Mouse (Mus musculus): ENCODE data around the gene Kdelc2. TPM values are rescaled to one million over a fixed set of nuclear protein-coding genes. Genes with fewer than 3 reads are reported as not detected.

Gene Kdelc2
- polyA plus RNA-seq, 1 experiment, result 3.8 TPM

DNA sequence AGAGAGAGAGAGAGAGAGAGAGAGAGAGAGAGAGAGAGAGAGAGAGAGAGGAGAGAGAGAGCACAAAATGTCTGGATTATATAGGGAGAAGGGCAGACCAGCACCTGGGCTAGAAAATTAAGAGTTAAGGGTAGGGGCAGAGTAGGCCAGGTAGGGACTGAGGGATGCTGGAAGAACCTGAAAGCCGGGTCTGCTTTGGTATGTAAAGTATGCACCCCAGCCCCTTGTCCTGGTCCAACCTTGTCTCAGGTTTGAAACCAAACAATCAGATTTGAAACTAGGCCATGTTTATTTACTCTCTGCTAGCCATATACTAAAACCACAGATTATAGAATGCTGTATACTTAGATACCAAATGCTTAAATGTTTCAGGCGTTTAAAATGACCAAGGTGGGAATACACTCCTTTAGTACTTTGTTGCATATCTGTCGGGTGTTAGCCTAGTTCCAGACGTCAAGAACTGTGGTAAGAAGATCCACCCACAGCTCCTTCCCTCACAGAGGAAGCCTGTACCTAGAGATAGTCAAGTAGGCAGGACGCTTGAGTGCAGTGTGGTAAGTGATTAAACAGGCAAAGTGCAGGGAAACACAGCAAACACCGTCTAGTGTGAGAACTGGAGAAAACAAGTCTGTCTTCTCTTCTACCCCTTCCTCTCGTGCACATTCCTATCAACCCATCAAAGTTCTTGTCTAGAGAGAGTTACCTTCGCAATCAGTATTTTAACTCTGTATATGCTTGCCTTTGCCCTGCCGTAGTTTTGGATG lies 38.5 kb downstream of the Kdelc2 start:
- no peak for TF ChIP-seq CTCF (IDR thresholded peaks at IDR 0.05; ENCODE audit: extremely low read depth, insufficient read depth, low read length)
- TF ChIP-seq POLR2A (IDR thresholded peaks at IDR 0.05; ENCODE audit: extremely low read depth, insufficient read depth, low read length), result no peak
- H3K4me3 ChIP-seq (ENCODE audit: insufficient read depth, low read length), result no peak overlapping the region
- no peaks in the 10 kb centered on the region for H3K4me1 ChIP-seq (ENCODE audit: control insufficient read depth, insufficient read depth, low read length)
- H3K27ac ChIP-seq (ENCODE audit: insufficient read depth, low read length), result no peak overlapping the region

DNA sequence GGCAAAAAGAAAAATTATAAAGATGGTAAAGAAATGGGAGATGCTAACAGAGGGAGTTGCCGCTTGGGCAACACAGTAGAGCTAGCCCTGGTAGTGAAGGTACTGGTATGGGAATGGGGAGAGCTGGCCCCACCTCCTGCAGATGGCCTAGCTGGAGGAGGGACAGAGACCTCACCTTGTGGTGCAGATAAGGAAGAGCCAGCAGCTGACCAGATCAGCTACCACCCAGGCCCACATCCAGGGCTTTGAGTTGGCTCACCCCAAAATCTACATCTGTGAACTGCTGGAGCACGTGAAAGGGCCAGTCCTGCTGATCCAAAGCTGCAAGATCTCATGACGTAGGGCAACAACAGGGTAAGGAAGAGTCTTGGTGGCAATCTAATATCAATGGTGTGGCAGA lies 42.9 kb downstream of the Kdelc2 start:
- no peak for TF ChIP-seq CTCF (IDR thresholded peaks at IDR 0.05; ENCODE audit: extremely low read depth, insufficient read depth, low read length)
- no peak for TF ChIP-seq POLR2A (IDR thresholded peaks at IDR 0.05; ENCODE audit: extremely low read depth, insufficient read depth, low read length)
- H3K27ac ChIP-seq (ENCODE audit: insufficient read depth, low read length), result no peak overlapping the region
- no peak overlapping the region for H3K4me3 ChIP-seq (ENCODE audit: insufficient read depth, low read length)
- H3K4me1 ChIP-seq (ENCODE audit: control insufficient read depth, insufficient read depth, low read length), result no peaks in the 10 kb centered on the region

DNA sequence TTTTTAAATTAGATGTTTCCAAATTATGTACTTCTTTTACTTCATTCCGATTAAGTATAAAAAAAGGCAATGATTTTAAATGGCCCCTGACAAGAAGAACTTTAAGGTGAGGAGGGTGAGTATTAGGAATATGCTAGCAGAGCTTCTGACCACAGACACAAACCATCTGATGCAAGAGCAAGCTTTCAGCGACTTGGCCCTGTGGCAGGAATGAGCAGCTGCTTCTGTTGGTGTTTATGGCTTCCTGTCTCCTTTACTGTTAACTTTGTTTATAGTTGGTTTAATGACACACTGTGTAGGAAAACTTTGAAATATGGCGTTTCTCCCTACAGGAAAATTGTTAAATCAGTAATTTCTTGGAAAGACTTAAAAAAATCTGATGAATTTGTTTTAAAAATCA lies 43.8 kb downstream of the Kdelc2 start:
- no peaks in the 10 kb centered on the region for H3K4me1 ChIP-seq (ENCODE audit: control insufficient read depth, insufficient read depth, low read length)
- TF ChIP-seq POLR2A (IDR thresholded peaks at IDR 0.05; ENCODE audit: extremely low read depth, insufficient read depth, low read length) (no peak), CTCF (IDR thresholded peaks at IDR 0.05; ENCODE audit: extremely low read depth, insufficient read depth, low read length) (no peak)
- H3K4me3 ChIP-seq (ENCODE audit: insufficient read depth, low read length), result no peak overlapping the region
- no peak overlapping the region for H3K27ac ChIP-seq (ENCODE audit: insufficient read depth, low read length)

DNA sequence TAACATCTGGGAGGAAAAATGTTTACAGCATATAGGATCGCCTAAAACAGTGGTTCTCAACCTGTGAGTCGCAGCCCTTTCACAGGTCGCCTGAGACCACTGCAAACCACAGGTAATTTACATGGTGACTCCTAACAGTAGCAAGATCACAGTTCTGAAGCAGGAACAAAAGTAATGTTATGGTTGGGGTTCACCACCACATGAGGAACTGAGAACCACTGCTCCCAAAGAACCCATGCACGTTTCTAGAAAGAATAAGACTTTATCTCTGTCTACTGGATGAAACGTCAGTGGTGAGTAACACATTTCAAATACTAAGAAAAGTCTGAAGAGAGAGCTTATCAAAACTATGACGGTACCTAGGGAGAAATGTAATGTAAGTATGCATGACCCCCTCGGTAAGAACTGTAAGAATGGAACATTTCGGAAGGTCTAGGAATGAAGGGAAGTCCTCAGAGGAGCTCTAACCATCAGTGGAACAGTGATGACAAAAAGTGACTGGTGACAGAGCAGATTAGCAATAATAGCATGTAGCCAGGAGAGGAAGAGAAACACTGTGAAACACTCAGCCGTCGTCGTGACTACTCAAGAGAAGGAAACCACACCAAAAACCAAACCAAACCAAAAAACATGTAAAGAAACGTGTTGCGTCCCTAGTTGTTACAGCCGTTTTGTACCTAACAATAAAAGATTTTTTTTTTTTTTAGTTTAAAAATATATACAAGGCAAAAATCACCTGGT lies 52.2 kb downstream of the Kdelc2 start:
- TF ChIP-seq POLR2A (IDR thresholded peaks at IDR 0.05; ENCODE audit: extremely low read depth, insufficient read depth, low read length), result no peak
- no peak for TF ChIP-seq CTCF (IDR thresholded peaks at IDR 0.05; ENCODE audit: extremely low read depth, insufficient read depth, low read length)
- H3K27ac ChIP-seq (ENCODE audit: insufficient read depth, low read length), result no peak overlapping the region
- no peak overlapping the region for H3K4me3 ChIP-seq (ENCODE audit: insufficient read depth, low read length)
- H3K4me1 ChIP-seq (ENCODE audit: control insufficient read depth, insufficient read depth, low read length), result no peaks in the 10 kb centered on the region

- Histone ChIP-seq H3K4me1 (ENCODE audit: control insufficient read depth, insufficient read depth, low read length) (no peaks in the 10 kb centered on the region), H3K27ac (ENCODE audit: insufficient read depth, low read length) (no peak overlapping the region), H3K4me3 (ENCODE audit: insufficient read depth, low read length) (no peak overlapping the region)
- no peak for TF ChIP-seq CTCF (IDR thresholded peaks at IDR 0.05; ENCODE audit: extremely low read depth, insufficient read depth, low read length)
- no peak for TF ChIP-seq POLR2A (IDR thresholded peaks at IDR 0.05; ENCODE audit: extremely low read depth, insufficient read depth, low read length)
Observed at GRCm38 (mm10) chr9:53450609-53451008, 66.8 kb downstream of the Kdelc2 start.

Other genes starting within 250 kb of the Kdelc2 start
- 11.5 and 12.5 TPM in 2 replicates for gene Ddx10, start 136.0 kb upstream of the Kdelc2 start, polyA plus RNA-seq (2012; rRNA removed)
- gene Exph5, start 82.4 kb upstream of the Kdelc2 start, polyA plus RNA-seq (2012; rRNA removed), result 6.5 and 7.1 TPM in 2 replicates
- gene 4930550C14Rik, start 18.3 kb downstream of the Kdelc2 start, polyA plus RNA-seq (2012; rRNA removed), result 0.50 and 0.93 TPM in 2 replicates
- gene Atm, start 152.7 kb downstream of the Kdelc2 start, polyA plus RNA-seq (2012; rRNA removed), result 5.3 and 7.2 TPM in 2 replicates
- 10.3 and 10.9 TPM in 2 replicates for gene Npat, start 153.0 kb downstream of the Kdelc2 start, polyA plus RNA-seq (2012; rRNA removed)
- gene Acat1, start 226.4 kb downstream of the Kdelc2 start, polyA plus RNA-seq (2012; rRNA removed), result 68.6 and 69.0 TPM in 2 replicates